Mouse (Mus musculus): Measurements from ENCODE around the gene Hif1an. TPM values are rescaled to one million over a fixed set of nuclear protein-coding genes. Genes with fewer than 3 reads are reported as not detected.

The Hif1an gene
- polyA plus RNA-seq, 1 experiment: 14.9 TPM

- H3K4me3 ChIP-seq (replicated peaks; ENCODE audit: control insufficient read depth, low read depth, low read length): no peak within 1 kb of the TSS
- 88% methylated on average over 4 of the region's 4 CpGs for WGBS
- no peaks in the 10 kb centered on the region for H3K4me1 ChIP-seq (ENCODE audit: control insufficient read depth, insufficient read depth, low read length)
- H3K27ac ChIP-seq (ENCODE audit: control insufficient read depth, insufficient read depth, low read depth, low read length, poor library complexity): no peak within 1 kb of the TSS
- no peak for TF ChIP-seq CTCF (IDR thresholded peaks at IDR 0.05; ENCODE audit: control insufficient read depth, insufficient read depth, low read length)
- no peak for TF ChIP-seq POLR2A (IDR thresholded peaks at IDR 0.05; ENCODE audit: borderline replicate concordance, control insufficient read depth, low read depth, low read length)
Measured at GRCm38 (mm10) chr19:44552731-44553130, 9.9 kb upstream of the Hif1an start, which contains the start of gene Gm20538. TSS of gene Gm20538 (minus strand) at chr19:44552831.

GRCm38 (mm10) chr19:44553286-44553685, 9.4 kb upstream of the Hif1an start:
- Histone ChIP-seq H3K27ac (ENCODE audit: control insufficient read depth, insufficient read depth, low read depth, low read length, poor library complexity) (no peak overlapping the region), H3K4me1 (ENCODE audit: control insufficient read depth, insufficient read depth, low read length) (no peaks in the 10 kb centered on the region), H3K4me3 (replicated peaks; ENCODE audit: control insufficient read depth, low read depth, low read length) (no peak overlapping the region)
- WGBS: 90% methylated on average over 4 of the region's 4 CpGs
- TF ChIP-seq CTCF (IDR thresholded peaks at IDR 0.05; ENCODE audit: control insufficient read depth, insufficient read depth, low read length): no peak
- TF ChIP-seq POLR2A (IDR thresholded peaks at IDR 0.05; ENCODE audit: borderline replicate concordance, control insufficient read depth, low read depth, low read length): no peak

- H3K27ac ChIP-seq (ENCODE audit: control insufficient read depth, insufficient read depth, low read depth, low read length, poor library complexity): peak overlapping the region; percentile 32; the same call in 1 of the 2 replicates
- H3K4me1 ChIP-seq (ENCODE audit: control insufficient read depth, insufficient read depth, low read length): no peaks in the 10 kb centered on the region
- TF ChIP-seq CTCF (IDR thresholded peaks at IDR 0.05; ENCODE audit: control insufficient read depth, insufficient read depth, low read length) (no peak), POLR2A (IDR thresholded peaks at IDR 0.05; ENCODE audit: borderline replicate concordance, control insufficient read depth, low read depth, low read length) (no peak)
- WGBS: 3% methylated on average over 8 of the region's 8 CpGs
- H3K4me3 ChIP-seq (replicated peaks; ENCODE audit: control insufficient read depth, low read depth, low read length): peak overlapping the region; percentile 98
Measured at GRCm38 (mm10) chr19:44554490-44554860, 8.2 kb upstream of the Hif1an start.

GRCm38 (mm10) chr19:44554861-44555590, 7.6 kb upstream of the Hif1an start, which contains the start of gene Ndufb8:
TSS of gene Ndufb8 (minus strand) at chr19:44555440.
- peak; percentile 91; the same call in 1 of the 2 replicates for TF ChIP-seq POLR2A (IDR thresholded peaks at IDR 0.05; ENCODE audit: borderline replicate concordance, control insufficient read depth, low read depth, low read length)
- peak; percentile 25; the same call in 1 of the 2 replicates for TF ChIP-seq CTCF (IDR thresholded peaks at IDR 0.05; ENCODE audit: control insufficient read depth, insufficient read depth, low read length)
- WGBS: under 1% methylated on average over 50 of the region's 50 CpGs

GRCm38 (mm10) chr19:44564006-44564405, 1.4 kb downstream of the Hif1an start:
- Histone ChIP-seq H3K4me1 (ENCODE audit: control insufficient read depth, insufficient read depth, low read length) (no peaks in the 10 kb centered on the region; the same call in 1 of the 2 replicates), H3K4me3 (replicated peaks; ENCODE audit: control insufficient read depth, low read depth, low read length) (no peak overlapping the region), H3K27ac (ENCODE audit: control insufficient read depth, insufficient read depth, low read depth, low read length, poor library complexity) (no peak overlapping the region)
- no peak for TF ChIP-seq POLR2A (IDR thresholded peaks at IDR 0.05; ENCODE audit: borderline replicate concordance, control insufficient read depth, low read depth, low read length)
- TF ChIP-seq CTCF (IDR thresholded peaks at IDR 0.05; ENCODE audit: control insufficient read depth, insufficient read depth, low read length): no peak
- 91% methylated on average over 14 of the region's 14 CpGs for WGBS

More at GRCm38 (mm10) chr19:44554861-44555590, 7.6 kb upstream of the Hif1an start, which contains the start of gene Ndufb8:
- Histone ChIP-seq H3K27ac (ENCODE audit: control insufficient read depth, insufficient read depth, low read depth, low read length, poor library complexity) (peak within 1 kb of the TSS; percentile 32; the same call in 1 of the 2 replicates), H3K4me3 (replicated peaks; ENCODE audit: control insufficient read depth, low read depth, low read length) (peak within 1 kb of the TSS; percentile 98), H3K4me1 (ENCODE audit: control insufficient read depth, insufficient read depth, low read length) (no peaks in the 10 kb centered on the region)

- 89% methylated on average over 3 of the region's 3 CpGs for WGBS
- no peak overlapping the region for H3K4me3 ChIP-seq (replicated peaks; ENCODE audit: control insufficient read depth, low read depth, low read length)
- H3K27ac ChIP-seq (ENCODE audit: control insufficient read depth, insufficient read depth, low read depth, low read length, poor library complexity): no peak overlapping the region
- TF ChIP-seq POLR2A (IDR thresholded peaks at IDR 0.05; ENCODE audit: borderline replicate concordance, control insufficient read depth, low read depth, low read length) (no peak), CTCF (IDR thresholded peaks at IDR 0.05; ENCODE audit: control insufficient read depth, insufficient read depth, low read length) (no peak)
- no peaks in the 10 kb centered on the region; the same call in none of the 2 replicates for H3K4me1 ChIP-seq (ENCODE audit: control insufficient read depth, insufficient read depth, low read length)
Measured at GRCm38 (mm10) chr19:44567763-44568162, 5.1 kb downstream of the Hif1an start.

- TF ChIP-seq POLR2A (IDR thresholded peaks at IDR 0.05; ENCODE audit: borderline replicate concordance, control insufficient read depth, low read depth, low read length) (no peak), CTCF (IDR thresholded peaks at IDR 0.05; ENCODE audit: control insufficient read depth, insufficient read depth, low read length) (no peak)
- Histone ChIP-seq H3K27ac (ENCODE audit: control insufficient read depth, insufficient read depth, low read depth, low read length, poor library complexity) (no peak overlapping the region), H3K4me3 (replicated peaks; ENCODE audit: control insufficient read depth, low read depth, low read length) (no peak overlapping the region), H3K4me1 (ENCODE audit: control insufficient read depth, insufficient read depth, low read length) (peaks cover 4% of the 10 kb centered on the region)
- WGBS: 86% methylated on average over 7 of the region's 7 CpGs
Measured at GRCm38 (mm10) chr19:44576275-44576674, 13.6 kb downstream of the Hif1an start.

- 0% methylated on average over 1 of the region's 1 CpGs for WGBS
- no peak overlapping the region for H3K4me3 ChIP-seq (replicated peaks; ENCODE audit: control insufficient read depth, low read depth, low read length)
- TF ChIP-seq POLR2A (IDR thresholded peaks at IDR 0.05; ENCODE audit: borderline replicate concordance, control insufficient read depth, low read depth, low read length) (no peak), CTCF (IDR thresholded peaks at IDR 0.05; ENCODE audit: control insufficient read depth, insufficient read depth, low read length) (no peak)
- H3K27ac ChIP-seq (ENCODE audit: control insufficient read depth, insufficient read depth, low read depth, low read length, poor library complexity): no peak overlapping the region
- H3K4me1 ChIP-seq (ENCODE audit: control insufficient read depth, insufficient read depth, low read length): peaks cover 4% of the 10 kb centered on the region
Measured at GRCm38 (mm10) chr19:44578038-44578437, 15.4 kb downstream of the Hif1an start.

Measured in bone marrow, adult 2 months (tissue).